Mouse (Mus musculus) frontal cortex, postnatal 36 days (tissue): ENCODE results near the gene Spats2.
"Not testable (repeated sequence)": the region's sequence is repeated elsewhere in the genome, so short reads cannot be mapped to it uniquely, and the experiment has no call there.

Experiments
- DNase-seq, 2 experiments: peaks; one replicate each; pipeline ENCODE4 v3.0.0; 2022; ENCODE audit warnings: low spot score in 2 of 2

Gene Spats2

GRCm38 (mm10) chr15:99224208-99224911 lies 98.6 kb downstream of the Spats2 start, which contains the start of gene Kcnh3:
Gene Kcnh3, plus strand, starts transcription at chr15:99224861.
- DNase-seq, result peak; percentile 76 to 80

- DNase-seq, result peak; percentile 56 to 63
Measured at GRCm38 (mm10) chr15:99225081-99225810, 99.5 kb downstream of the Spats2 start.

GRCm38 (mm10) chr15:99226090-99226489 lies 100.4 kb downstream of the Spats2 start:
- DNase-seq, result no peak

- no peak for DNase-seq
Measured at GRCm38 (mm10) chr15:99231998-99232397, 106.3 kb downstream of the Spats2 start.

GRCm38 (mm10) chr15:99233719-99234118 lies 108.0 kb downstream of the Spats2 start:
- no peak for DNase-seq

GRCm38 (mm10) chr15:99234326-99235010 lies 108.8 kb downstream of the Spats2 start:
- DNase-seq, result no peak

- DNase-seq, result no peak
Measured at GRCm38 (mm10) chr15:99238006-99238405, 112.3 kb downstream of the Spats2 start.

GRCm38 (mm10) chr15:99240129-99240528 lies 114.4 kb downstream of the Spats2 start:
- DNase-seq, result no peak

GRCm38 (mm10) chr15:99241249-99241648 lies 115.5 kb downstream of the Spats2 start:
- no peak for DNase-seq

- no peak for DNase-seq
Measured at GRCm38 (mm10) chr15:99242045-99242444, 116.3 kb downstream of the Spats2 start.

- DNase-seq, result not testable (repeated sequence)
Measured at GRCm38 (mm10) chr15:99246736-99247135, 121.0 kb downstream of the Spats2 start.

- DNase-seq, result peak; percentile 81 to 90
Measured at GRCm38 (mm10) chr15:99248972-99249371, 123.3 kb downstream of the Spats2 start.

GRCm38 (mm10) chr15:99249938-99250337 lies 124.2 kb downstream of the Spats2 start:
- DNase-seq, result no peak

GRCm38 (mm10) chr15:99251111-99251510 lies 125.4 kb downstream of the Spats2 start:
- not testable (repeated sequence) for DNase-seq

- DNase-seq, result peak; percentile 97 to 99
Measured at GRCm38 (mm10) chr15:99251626-99252380, 126.1 kb downstream of the Spats2 start, which contains the start of gene Mcrs1. Gene Mcrs1, minus strand, starts transcription at chr15:99251961.

GRCm38 (mm10) chr15:99252381-99253174 lies 126.9 kb downstream of the Spats2 start:
- no peak for DNase-seq

- DNase-seq, result not testable (repeated sequence)
Measured at GRCm38 (mm10) chr15:99253175-99253479, 127.4 kb downstream of the Spats2 start.

- no peak for DNase-seq
Measured at GRCm38 (mm10) chr15:99253772-99254171, 128.1 kb downstream of the Spats2 start.

- no peak for DNase-seq
Measured at GRCm38 (mm10) chr15:99254477-99255005, 128.8 kb downstream of the Spats2 start.

- DNase-seq, result no peak
Measured at GRCm38 (mm10) chr15:99255241-99255749, 129.6 kb downstream of the Spats2 start.
